Mouse (Mus musculus) neural tube, embryonic 14.5 days (tissue): Measurements from ENCODE around the gene Ttyh1. TPM values are rescaled to one million over a fixed set of nuclear protein-coding genes. Genes with fewer than 3 reads are reported as not detected.
A peak's percentile ranks its signal among the peaks of the same experiment; 100 is the strongest.

Experiments
- ATAC-seq: fragments of 200-750 bp; cut with Nextera tagmentation; 2 replicates; pipeline ENCODE4 v1.8.0; 2017; ENCODE audit warnings: low read depth, mild to moderate bottlenecking, moderate TSS enrichment, moderate library complexity
- H3K27ac ChIP-seq: fragments of 300-500 bp; sonication (generic); 2 replicates; pipeline ENCODE4 v1.5.1; 2014; ENCODE audit warnings: low read depth, mild to moderate bottlenecking, control low read depth, low read length, moderate library complexity, mixed read lengths
- H3K27me3 ChIP-seq: fragments of 300-500 bp; sonication (generic); 2 replicates; pipeline ENCODE4 v1.6.1; 2014; ENCODE audit warnings: low read length; ENCODE audit not compliant: control insufficient read depth, insufficient read depth
- H3K36me3 ChIP-seq: fragments of 300-500 bp; sonication (generic); 2 replicates; pipeline ENCODE4 v1.6.1; 2014; ENCODE audit warnings: low read length, mixed read lengths; ENCODE audit not compliant: control insufficient read depth, insufficient read depth
- H3K4me1 ChIP-seq: fragments of 300-500 bp; sonication (generic); 2 replicates; pipeline ENCODE4 v1.6.1; 2014; ENCODE audit warnings: low read length; ENCODE audit not compliant: control insufficient read depth, insufficient read depth
- H3K4me2 ChIP-seq: fragments of 300-500 bp; sonication (generic); 2 replicates; pipeline ENCODE4 v1.6.1; 2014; ENCODE audit warnings: mild to moderate bottlenecking, low read depth, low read length, control low read depth
- H3K4me3 ChIP-seq: fragments of 300-500 bp; sonication (generic); 2 replicates; pipeline ENCODE4 v1.5.1; 2014; ENCODE audit warnings: low read depth, low read length, control low read depth, mixed read lengths
- H3K9ac ChIP-seq: fragments of 300-500 bp; sonication (generic); replicated peaks from 2 replicates; pipeline ENCODE4 v1.6.1; 2014; ENCODE audit warnings: low read depth, mild to moderate bottlenecking, control low read depth, low read length, mixed read lengths
- H3K9me3 ChIP-seq: fragments of 300-500 bp; sonication (generic); 2 replicates; pipeline ENCODE4 v1.6.1; 2016; ENCODE audit warnings: low read length; ENCODE audit not compliant: control insufficient read depth
- WGBS: fragments of 180-500 bp; shearing (Covaris S2); extraction: QIAGEN DNeasy Blood & Tissue Kit; methylation state at CpG from one replicate; pipeline ENCODE4 v1.1.7; 2014; 5-methylcytosine and 5-hydroxymethylcytosine counted together
- polyA plus RNA-seq: library from polyadenylated mRNA; unstranded; fragments of >200 nt; fragmentation: Nextera tagmentation; extraction: Ambion mirVana; gene quantifications from 2 replicates; pipeline ENCODE4 v1.2.1, GENCODE M21; 2014

The Ttyh1 gene
- polyA plus RNA-seq, 1 experiment from 2014 or later: 149 TPM

GRCm38 (mm10) chr7:4144046-4144445, 24.8 kb downstream of the Ttyh1 start:
- no peak overlapping the region for H3K9ac ChIP-seq
- no peak overlapping the region for H3K4me3 ChIP-seq
- H3K9me3 ChIP-seq: no peaks in the 10 kb centered on the region
- no peak overlapping the region for H3K27ac ChIP-seq
- H3K36me3 ChIP-seq: peaks cover 77% of the 10 kb centered on the region
- no peak overlapping the region for H3K4me2 ChIP-seq
- H3K27me3 ChIP-seq: no peaks in the 10 kb centered on the region
- ATAC-seq: no peak
- WGBS: 96% methylated on average over 13 of the region's 13 CpGs
- H3K4me1 ChIP-seq: peaks cover 7% of the 10 kb centered on the region; the same call in 1 of the 2 replicates

DNA sequence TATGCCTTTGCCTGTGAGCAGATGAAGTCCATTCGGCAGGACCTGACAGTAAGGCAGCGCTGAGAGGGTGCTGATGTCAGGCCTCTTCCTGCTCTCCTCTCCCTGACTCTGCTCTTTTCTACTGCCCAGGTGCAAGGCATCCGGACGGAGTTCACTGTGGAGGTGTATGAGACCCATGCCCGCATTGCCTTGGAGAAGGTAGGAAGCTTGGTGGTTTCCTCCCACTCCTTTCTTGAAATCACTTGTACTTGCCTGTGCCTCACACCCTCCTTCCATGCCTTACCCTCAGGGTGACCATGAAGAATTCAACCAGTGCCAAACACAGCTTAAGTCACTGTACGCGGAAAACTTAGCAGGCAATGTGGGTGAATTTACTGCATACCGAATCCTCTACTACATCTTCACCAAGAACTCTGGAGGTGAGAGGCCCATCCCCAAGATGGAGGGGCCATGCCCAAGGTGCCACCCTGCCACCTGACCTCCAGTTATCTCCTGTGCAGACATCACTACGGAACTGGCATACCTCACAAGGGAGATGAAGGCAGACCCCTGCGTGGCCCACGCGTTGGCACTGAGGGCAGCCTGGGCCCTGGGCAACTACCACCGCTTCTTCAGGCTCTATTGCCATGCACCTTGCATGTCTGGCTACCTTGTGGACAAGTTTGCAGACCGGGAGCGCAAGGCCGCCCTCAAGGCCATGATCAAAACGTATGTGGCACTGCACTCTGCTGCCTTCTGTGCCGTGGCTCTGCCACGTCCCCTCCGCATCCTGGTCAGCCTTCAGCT, 25.8 kb downstream of the Ttyh1 start:
- H3K27ac ChIP-seq: no peak overlapping the region
- peaks cover 68% of the 10 kb centered on the region for H3K36me3 ChIP-seq
- no peak overlapping the region for H3K4me2 ChIP-seq
- no peak overlapping the region for H3K9ac ChIP-seq
- H3K9me3 ChIP-seq: no peaks in the 10 kb centered on the region
- H3K27me3 ChIP-seq: no peaks in the 10 kb centered on the region
- ATAC-seq: no peak
- H3K4me1 ChIP-seq: peaks cover 9% of the 10 kb centered on the region
- 96% methylated on average over 20 of the region's 20 CpGs for WGBS
- H3K4me3 ChIP-seq: no peak overlapping the region

DNA sequence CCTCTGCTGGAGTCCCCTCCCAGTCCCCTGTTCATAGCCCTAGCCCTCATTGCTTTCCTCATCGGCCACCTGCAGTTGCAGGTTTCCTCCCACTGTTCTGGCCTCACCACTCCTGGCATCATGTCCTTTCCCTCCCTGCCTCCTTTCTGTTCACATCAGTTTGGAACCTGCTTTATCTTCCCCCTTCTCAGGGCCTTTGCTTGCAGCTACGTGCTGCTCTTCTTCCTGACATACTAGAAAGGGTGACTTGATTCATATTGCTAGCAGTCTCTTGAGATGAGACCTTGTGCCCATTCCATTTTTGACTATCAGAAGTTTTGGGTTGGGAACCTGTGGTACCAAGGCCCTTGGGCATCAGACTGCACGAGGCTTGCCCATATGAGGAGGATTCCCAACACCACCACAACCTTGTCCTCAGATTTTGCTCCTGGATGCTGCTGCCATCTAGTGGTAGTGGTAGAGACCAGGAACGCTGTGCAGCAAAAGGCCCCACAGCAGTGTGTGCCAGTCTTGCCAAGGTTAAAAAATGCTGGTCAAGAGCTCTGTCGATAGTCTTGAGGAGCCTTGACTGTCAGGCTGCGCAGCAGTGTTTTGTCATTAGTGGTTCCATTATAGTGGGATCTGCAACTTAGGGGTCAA, 26.5 kb downstream of the Ttyh1 start:
- no peak overlapping the region for H3K9ac ChIP-seq
- H3K9me3 ChIP-seq: no peaks in the 10 kb centered on the region
- ATAC-seq: no peak
- no peak overlapping the region for H3K4me2 ChIP-seq
- H3K4me1 ChIP-seq: peaks cover 15% of the 10 kb centered on the region
- H3K4me3 ChIP-seq: no peak overlapping the region
- H3K27ac ChIP-seq: no peak overlapping the region
- H3K36me3 ChIP-seq: peaks cover 62% of the 10 kb centered on the region
- 71% methylated on average over 6 of the region's 6 CpGs for WGBS
- no peaks in the 10 kb centered on the region for H3K27me3 ChIP-seq

GRCm38 (mm10) chr7:4146241-4147180, 27.3 kb downstream of the Ttyh1 start:
- 94% methylated on average over 23 of the region's 23 CpGs for WGBS
- no peak for ATAC-seq
- Histone ChIP-seq H3K4me3 (no peak overlapping the region), H3K27ac (no peak overlapping the region), H3K27me3 (no peaks in the 10 kb centered on the region), H3K9me3 (no peaks in the 10 kb centered on the region), H3K4me2 (no peak overlapping the region), H3K4me1 (peaks cover 17% of the 10 kb centered on the region), H3K9ac (no peak overlapping the region), H3K36me3 (peaks cover 54% of the 10 kb centered on the region)

DNA sequence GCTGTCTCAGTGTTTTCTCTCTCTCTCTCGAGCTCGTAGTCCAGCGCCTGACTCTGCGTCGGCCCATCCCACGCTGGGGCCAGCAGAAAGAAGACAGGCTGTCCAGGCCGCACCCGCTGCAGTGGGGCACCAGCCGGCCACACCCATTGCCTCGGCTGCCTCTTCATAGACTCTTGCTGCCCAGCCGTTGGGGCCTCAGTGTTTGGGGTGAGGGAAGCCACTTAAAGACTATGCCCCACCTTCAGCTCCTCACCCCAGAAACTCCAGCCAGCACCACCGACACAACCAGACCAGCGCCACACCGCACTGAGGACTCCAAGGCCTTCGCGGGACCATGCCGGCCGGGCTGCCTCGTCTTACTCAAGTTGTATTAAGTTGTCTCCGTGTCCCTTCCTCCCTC, 28.2 kb downstream of the Ttyh1 start:
- H3K9me3 ChIP-seq: no peaks in the 10 kb centered on the region
- peaks cover 46% of the 10 kb centered on the region for H3K36me3 ChIP-seq
- WGBS: 91% methylated on average over 20 of the region's 20 CpGs
- ATAC-seq: no peak
- H3K9ac ChIP-seq: no peak overlapping the region
- no peak overlapping the region for H3K4me2 ChIP-seq
- H3K27ac ChIP-seq: no peak overlapping the region
- peaks cover 17% of the 10 kb centered on the region for H3K4me1 ChIP-seq
- H3K27me3 ChIP-seq: no peaks in the 10 kb centered on the region
- H3K4me3 ChIP-seq: no peak overlapping the region

DNA sequence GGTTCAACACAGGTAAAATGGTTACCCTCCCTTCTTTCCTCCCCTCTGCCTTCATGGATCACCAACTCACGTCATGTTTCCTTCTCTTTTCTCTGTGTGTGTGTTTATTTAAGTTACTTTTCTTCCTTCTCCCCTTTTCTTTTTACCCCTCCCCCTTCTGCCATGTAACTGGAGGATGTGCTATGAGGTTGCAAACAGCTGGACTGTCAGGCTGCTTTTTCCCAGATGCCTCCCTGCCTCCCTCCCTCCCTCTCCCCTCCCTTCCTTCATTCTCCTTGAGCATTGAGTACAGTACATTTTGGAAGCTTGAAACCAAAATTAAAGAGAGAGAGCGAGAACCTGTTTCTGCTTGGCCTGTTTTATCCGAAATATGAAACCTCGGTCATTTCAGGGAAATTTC, 28.6 kb downstream of the Ttyh1 start:
- no peak for ATAC-seq
- Histone ChIP-seq H3K9me3 (no peaks in the 10 kb centered on the region), H3K4me2 (peak overlapping the region; percentile 64; the same call in 1 of the 2 replicates), H3K9ac (no peak overlapping the region), H3K27ac (no peak overlapping the region), H3K36me3 (peaks cover 41% of the 10 kb centered on the region), H3K27me3 (no peaks in the 10 kb centered on the region), H3K4me3 (no peak overlapping the region), H3K4me1 (peaks cover 17% of the 10 kb centered on the region)
- WGBS: 90% methylated on average over 4 of the region's 4 CpGs

- Histone ChIP-seq H3K9ac (peak overlapping the region; percentile 79), H3K27ac (peak overlapping the region; percentile 90), H3K4me2 (peak overlapping the region; percentile 64), H3K4me3 (peak overlapping the region; percentile 58), H3K27me3 (no peaks in the 10 kb centered on the region), H3K36me3 (peaks cover 34% of the 10 kb centered on the region), H3K9me3 (no peaks in the 10 kb centered on the region), H3K4me1 (peaks cover 17% of the 10 kb centered on the region)
- WGBS: 25% methylated on average over 18 of the region's 18 CpGs
- ATAC-seq: peak; percentile 36
Measured at GRCm38 (mm10) chr7:4148341-4149208, 29.4 kb downstream of the Ttyh1 start.
